Mouse (Mus musculus): ENCODE data around the gene Cyp4f13. TPM values are rescaled to one million over a fixed set of nuclear protein-coding genes. Genes with fewer than 3 reads are reported as not detected.

Gene Cyp4f13
- polyA plus RNA-seq (2014; fragmentation: Nextera tagmentation; extraction: Ambion mirVana) = 4.7 and 6.6 TPM in 2 replicates

GRCm38 (mm10) chr17:32947215-32947914 lies at the start of gene Cyp4f13:
Gene Cyp4f13, minus strand, starts transcription at chr17:32947402.
- WGBS = 48% methylated on average over 12 of the region's 12 CpGs
- ATAC-seq (ENCODE audit: low FRiP score, low TSS enrichment) = peak; percentile 82; the same call in 1 of the 2 replicates

GRCm38 (mm10) chr17:32992699-32993474 lies 45.7 kb upstream of the Cyp4f13 start, which contains the start of gene Zfp952:
Gene Zfp952, plus strand, starts transcription at chr17:32993129.
- peaks cover 15% of the 10 kb centered on the region for H3K36me3 ChIP-seq (ENCODE audit: control insufficient read depth, insufficient read depth, low read length)
- peak within 1 kb of the TSS; percentile 72 for H3K4me3 ChIP-seq (replicated peaks; ENCODE audit: low read depth, low read length)
- H3K9ac ChIP-seq (replicated peaks; ENCODE audit: low read length) = peak within 1 kb of the TSS; percentile 72
- DNase-seq = peak; percentile 94
- H3K27ac ChIP-seq (replicated peaks; ENCODE audit: low read depth, low read length) = peak within 1 kb of the TSS; percentile 82
- 1% methylated on average over 21 of the region's 21 CpGs for WGBS
- peaks cover 10% of the 10 kb centered on the region for H3K4me1 ChIP-seq (ENCODE audit: control insufficient read depth, insufficient read depth, low read length)
- no peaks in the 10 kb centered on the region for H3K27me3 ChIP-seq (ENCODE audit: control insufficient read depth, insufficient read depth, low read length)
- peak within 1 kb of the TSS; percentile 81 for H3K4me2 ChIP-seq (ENCODE audit: low read length)
- no peaks in the 10 kb centered on the region for H3K9me3 ChIP-seq (ENCODE audit: control insufficient read depth, low read length)
- peak; percentile 94 for ATAC-seq (ENCODE audit: low FRiP score, low TSS enrichment)

More at GRCm38 (mm10) chr17:32947215-32947914, at the start of gene Cyp4f13:
- no peaks in the 10 kb centered on the region for H3K36me3 ChIP-seq (ENCODE audit: control insufficient read depth, insufficient read depth, low read length)
- peak within 1 kb of the TSS; percentile 45; the same call in 1 of the 2 replicates for H3K9ac ChIP-seq (replicated peaks; ENCODE audit: low read length)
- H3K9me3 ChIP-seq (ENCODE audit: control insufficient read depth, low read length) = no peaks in the 10 kb centered on the region
- peak within 1 kb of the TSS; percentile 36 for H3K4me3 ChIP-seq (replicated peaks; ENCODE audit: low read depth, low read length)
- 0 out of 2 replicates have a peak within 1 kb of the TSS, but pooled peaks have one; percentile 26 for H3K27ac ChIP-seq (replicated peaks; ENCODE audit: low read depth, low read length)
- no peaks in the 10 kb centered on the region for H3K27me3 ChIP-seq (ENCODE audit: control insufficient read depth, insufficient read depth, low read length)
- peak within 1 kb of the TSS; percentile 56 for H3K4me2 ChIP-seq (ENCODE audit: low read length)
- DNase-seq = peak; percentile 87
- H3K4me1 ChIP-seq (ENCODE audit: control insufficient read depth, insufficient read depth, low read length) = no peaks in the 10 kb centered on the region

GRCm38 (mm10) chr17:32991965-32992698 lies 44.9 kb upstream of the Cyp4f13 start:
- Histone ChIP-seq H3K9me3 (ENCODE audit: control insufficient read depth, low read length) (no peaks in the 10 kb centered on the region), H3K4me1 (ENCODE audit: control insufficient read depth, insufficient read depth, low read length) (peaks cover 10% of the 10 kb centered on the region), H3K4me3 (replicated peaks; ENCODE audit: low read depth, low read length) (peak overlapping the region; percentile 72), H3K9ac (replicated peaks; ENCODE audit: low read length) (0 out of 2 replicates have a peak overlapping the region, but pooled peaks have one; percentile 72), H3K27me3 (ENCODE audit: control insufficient read depth, insufficient read depth, low read length) (no peaks in the 10 kb centered on the region), H3K36me3 (ENCODE audit: control insufficient read depth, insufficient read depth, low read length) (peaks cover 15% of the 10 kb centered on the region), H3K27ac (replicated peaks; ENCODE audit: low read depth, low read length) (0 out of 2 replicates have a peak overlapping the region, but pooled peaks have one; percentile 82), H3K4me2 (ENCODE audit: low read length) (peak overlapping the region; percentile 81)
- 71% methylated on average over 12 of the region's 12 CpGs for WGBS
- DNase-seq (peak; percentile 41), ATAC-seq (ENCODE audit: low FRiP score, low TSS enrichment) (no peak)

- ATAC-seq (ENCODE audit: low FRiP score, low TSS enrichment) = no peak
- no peaks in the 10 kb centered on the region for H3K27me3 ChIP-seq (ENCODE audit: control insufficient read depth, insufficient read depth, low read length)
- WGBS = 82% methylated on average over 4 of the region's 4 CpGs
Measured at GRCm38 (mm10) chr17:32986301-32986700, 39.1 kb upstream of the Cyp4f13 start.

GRCm38 (mm10) chr17:32981361-32981760 lies 34.2 kb upstream of the Cyp4f13 start:
- H3K4me2 ChIP-seq (ENCODE audit: low read length) = no peak overlapping the region
- ATAC-seq (ENCODE audit: low FRiP score, low TSS enrichment) (no peak), DNase-seq (no peak)
- H3K9me3 ChIP-seq (ENCODE audit: control insufficient read depth, low read length) = no peaks in the 10 kb centered on the region
- no peak overlapping the region for H3K9ac ChIP-seq (replicated peaks; ENCODE audit: low read length)
- no peak overlapping the region for H3K27ac ChIP-seq (replicated peaks; ENCODE audit: low read depth, low read length)
- no peaks in the 10 kb centered on the region for H3K27me3 ChIP-seq (ENCODE audit: control insufficient read depth, insufficient read depth, low read length)
- WGBS = 91% methylated on average over 4 of the region's 4 CpGs
- no peak overlapping the region for H3K4me3 ChIP-seq (replicated peaks; ENCODE audit: low read depth, low read length)
- peaks cover 33% of the 10 kb centered on the region for H3K36me3 ChIP-seq (ENCODE audit: control insufficient read depth, insufficient read depth, low read length)
- no peaks in the 10 kb centered on the region for H3K4me1 ChIP-seq (ENCODE audit: control insufficient read depth, insufficient read depth, low read length)

More at GRCm38 (mm10) chr17:32986301-32986700, 39.1 kb upstream of the Cyp4f13 start:
- Histone ChIP-seq H3K27ac (replicated peaks; ENCODE audit: low read depth, low read length) (no peak overlapping the region), H3K4me3 (replicated peaks; ENCODE audit: low read depth, low read length) (no peak overlapping the region), H3K4me1 (ENCODE audit: control insufficient read depth, insufficient read depth, low read length) (no peaks in the 10 kb centered on the region), H3K36me3 (ENCODE audit: control insufficient read depth, insufficient read depth, low read length) (no peaks in the 10 kb centered on the region), H3K4me2 (ENCODE audit: low read length) (no peak overlapping the region), H3K9ac (replicated peaks; ENCODE audit: low read length) (no peak overlapping the region), H3K9me3 (ENCODE audit: control insufficient read depth, low read length) (no peaks in the 10 kb centered on the region)
- no peak for DNase-seq

- ATAC-seq (ENCODE audit: low FRiP score, low TSS enrichment) = peak; percentile 99
- Histone ChIP-seq H3K27ac (replicated peaks; ENCODE audit: low read depth, low read length) (peak within 1 kb of the TSS; percentile 56), H3K4me2 (ENCODE audit: low read length) (peak within 1 kb of the TSS; percentile 83), H3K9me3 (ENCODE audit: control insufficient read depth, low read length) (no peaks in the 10 kb centered on the region), H3K9ac (replicated peaks; ENCODE audit: low read length) (peak within 1 kb of the TSS; percentile 53), H3K27me3 (ENCODE audit: control insufficient read depth, insufficient read depth, low read length) (no peaks in the 10 kb centered on the region), H3K36me3 (ENCODE audit: control insufficient read depth, insufficient read depth, low read length) (no peaks in the 10 kb centered on the region), H3K4me3 (replicated peaks; ENCODE audit: low read depth, low read length) (peak within 1 kb of the TSS; percentile 65), H3K4me1 (ENCODE audit: control insufficient read depth, insufficient read depth, low read length) (peaks cover 19% of the 10 kb centered on the region)
- under 1% methylated on average over 33 of the region's 33 CpGs for WGBS
- peak; percentile 96 for DNase-seq
Measured at GRCm38 (mm10) chr17:32965623-32966290, 18.6 kb upstream of the Cyp4f13 start, which contains the start of gene Zfp472. Gene Zfp472, plus strand, starts transcription at chr17:32965814.

- peaks cover 19% of the 10 kb centered on the region for H3K4me1 ChIP-seq (ENCODE audit: control insufficient read depth, insufficient read depth, low read length)
- DNase-seq = no peak
- under 1% methylated on average over 14 of the region's 14 CpGs for WGBS
- peak; percentile 48; the same call in 1 of the 2 replicates for ATAC-seq (ENCODE audit: low FRiP score, low TSS enrichment)
- no peaks in the 10 kb centered on the region for H3K27me3 ChIP-seq (ENCODE audit: control insufficient read depth, insufficient read depth, low read length)
- peak overlapping the region; percentile 65 for H3K4me3 ChIP-seq (replicated peaks; ENCODE audit: low read depth, low read length)
- no peaks in the 10 kb centered on the region for H3K9me3 ChIP-seq (ENCODE audit: control insufficient read depth, low read length)
- H3K9ac ChIP-seq (replicated peaks; ENCODE audit: low read length) = peak overlapping the region; percentile 53
- H3K4me2 ChIP-seq (ENCODE audit: low read length) = peak overlapping the region; percentile 83
- no peak overlapping the region; the same call in 1 of the 2 replicates for H3K27ac ChIP-seq (replicated peaks; ENCODE audit: low read depth, low read length)
- H3K36me3 ChIP-seq (ENCODE audit: control insufficient read depth, insufficient read depth, low read length) = no peaks in the 10 kb centered on the region
Measured at GRCm38 (mm10) chr17:32965253-32965622, 18.0 kb upstream of the Cyp4f13 start.

GRCm38 (mm10) chr17:32951441-32951840 lies 4.2 kb upstream of the Cyp4f13 start:
- H3K9me3 ChIP-seq (ENCODE audit: control insufficient read depth, low read length) = no peaks in the 10 kb centered on the region
- no peaks in the 10 kb centered on the region for H3K4me1 ChIP-seq (ENCODE audit: control insufficient read depth, insufficient read depth, low read length)
- 30% methylated on average over 16 of the region's 16 CpGs for WGBS
- H3K4me2 ChIP-seq (ENCODE audit: low read length) = no peak overlapping the region
- H3K36me3 ChIP-seq (ENCODE audit: control insufficient read depth, insufficient read depth, low read length) = no peaks in the 10 kb centered on the region
- H3K27me3 ChIP-seq (ENCODE audit: control insufficient read depth, insufficient read depth, low read length) = no peaks in the 10 kb centered on the region
- peak; percentile 80 for DNase-seq
- H3K27ac ChIP-seq (replicated peaks; ENCODE audit: low read depth, low read length) = no peak overlapping the region
- H3K9ac ChIP-seq (replicated peaks; ENCODE audit: low read length) = no peak overlapping the region
- no peak for ATAC-seq (ENCODE audit: low FRiP score, low TSS enrichment)
- no peak overlapping the region for H3K4me3 ChIP-seq (replicated peaks; ENCODE audit: low read depth, low read length)
